Mouse (Mus musculus): ENCODE results near the gene Catsper1.
"Not testable (repeated sequence)": the region's sequence is repeated elsewhere in the genome, so short reads cannot be mapped to it uniquely, and the experiment has no call there.

Catsper1 gene

DNA sequence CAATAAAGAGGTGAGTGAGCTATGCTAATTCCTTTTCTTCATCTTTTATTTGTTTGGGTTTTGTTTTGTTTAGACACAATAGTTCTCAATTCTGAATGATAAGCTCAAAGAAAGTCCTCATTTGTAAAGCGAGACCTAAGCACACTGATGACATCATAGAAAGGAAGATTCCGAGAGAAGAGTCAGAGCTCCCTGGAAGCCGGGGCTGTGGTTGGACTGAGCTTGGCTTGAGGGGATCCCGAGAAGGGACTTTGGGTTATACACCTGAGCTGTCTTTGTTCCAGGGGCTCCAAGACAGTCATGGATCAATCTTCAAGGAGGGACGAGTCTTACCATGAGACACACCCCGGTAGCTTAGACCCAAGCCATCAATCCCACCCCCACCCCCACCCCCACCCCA lies at the start of gene Catsper1:
Gene Catsper1, plus strand, starts transcription at position 301 of the 400 bp plus-strand sequence.
- DNase-seq (ENCODE audit: low spot score) = no peak

DNA sequence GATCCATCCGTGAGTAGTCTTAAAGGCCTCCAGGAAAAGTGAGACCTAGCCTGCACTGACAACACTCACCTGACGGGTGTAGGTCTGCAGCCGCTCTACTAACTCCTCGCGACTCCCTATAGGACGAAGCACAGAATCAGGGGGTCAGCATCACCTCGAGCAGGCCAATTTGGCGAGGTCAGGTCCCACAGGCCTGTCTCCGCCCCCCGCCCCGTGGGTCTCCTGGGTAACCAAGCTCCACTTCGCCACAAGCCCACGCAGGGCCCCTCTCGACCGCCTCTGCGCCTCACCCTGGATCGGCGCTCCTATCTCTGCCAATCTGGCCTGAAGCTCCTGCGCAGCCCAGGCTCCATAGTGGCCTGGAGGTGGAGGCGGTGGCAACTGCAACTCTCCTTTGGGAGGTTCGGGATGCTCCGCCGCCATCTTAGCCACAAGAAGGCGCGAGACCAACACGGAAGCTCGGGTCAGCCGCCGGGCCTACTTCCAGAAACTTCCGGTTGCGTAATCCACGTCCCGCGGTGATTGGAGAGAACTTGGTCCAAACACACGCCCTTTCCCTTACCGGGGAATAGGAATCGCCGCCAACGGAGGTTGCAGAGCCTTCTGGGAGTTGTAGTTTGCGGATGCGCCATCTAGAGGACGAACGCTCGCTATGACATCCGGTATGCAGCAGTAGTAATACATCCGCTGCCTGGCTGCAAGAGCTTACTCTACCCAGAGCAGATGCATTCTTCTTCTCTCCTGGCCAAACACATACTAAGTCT lies 40.4 kb upstream of the Catsper1 start, which contains the start of gene Sf3b2:
Gene Sf3b2, minus strand, starts transcription at position 484 of the 764 bp plus-strand sequence.
- DNase-seq (ENCODE audit: low spot score) = peak; percentile 100

DNA sequence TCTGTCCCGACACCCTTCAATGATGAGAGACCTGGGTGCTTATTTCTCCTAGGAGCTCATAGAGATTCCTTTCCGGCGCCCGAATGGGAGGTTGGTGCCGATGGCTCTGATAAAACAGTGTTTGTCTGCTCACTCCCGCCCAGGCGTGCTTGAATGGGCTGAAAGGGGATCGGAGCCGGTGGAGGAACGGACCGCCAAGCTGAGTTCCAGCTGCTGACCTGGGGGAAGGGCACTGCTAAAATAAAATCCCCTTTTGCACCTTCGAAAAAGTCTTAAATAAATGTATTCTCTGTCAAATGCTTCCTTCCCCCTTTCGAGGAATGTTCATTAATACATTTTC lies 39.8 kb upstream of the Catsper1 start:
- no peak for DNase-seq (ENCODE audit: low spot score)

DNA sequence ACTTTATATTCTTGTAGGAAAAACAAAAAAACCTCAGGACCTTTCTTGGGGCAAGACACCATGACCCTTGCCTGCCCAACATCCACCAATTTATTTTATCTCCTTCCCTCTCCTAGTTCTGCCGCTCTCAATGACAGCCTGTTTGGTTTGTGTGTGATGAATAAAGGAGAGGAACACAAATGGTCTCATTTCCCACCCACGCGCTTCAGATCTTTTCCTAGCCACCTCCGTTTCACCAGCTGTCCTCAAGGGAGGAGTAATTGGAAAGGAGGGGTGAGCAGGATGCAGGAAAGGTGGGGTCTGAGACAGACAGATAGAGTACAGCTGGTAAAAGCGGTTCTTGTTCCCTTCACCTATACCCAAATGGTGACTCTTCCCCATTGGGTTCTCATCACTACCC lies 38.9 kb upstream of the Catsper1 start:
- DNase-seq (ENCODE audit: low spot score) = no peak

DNA sequence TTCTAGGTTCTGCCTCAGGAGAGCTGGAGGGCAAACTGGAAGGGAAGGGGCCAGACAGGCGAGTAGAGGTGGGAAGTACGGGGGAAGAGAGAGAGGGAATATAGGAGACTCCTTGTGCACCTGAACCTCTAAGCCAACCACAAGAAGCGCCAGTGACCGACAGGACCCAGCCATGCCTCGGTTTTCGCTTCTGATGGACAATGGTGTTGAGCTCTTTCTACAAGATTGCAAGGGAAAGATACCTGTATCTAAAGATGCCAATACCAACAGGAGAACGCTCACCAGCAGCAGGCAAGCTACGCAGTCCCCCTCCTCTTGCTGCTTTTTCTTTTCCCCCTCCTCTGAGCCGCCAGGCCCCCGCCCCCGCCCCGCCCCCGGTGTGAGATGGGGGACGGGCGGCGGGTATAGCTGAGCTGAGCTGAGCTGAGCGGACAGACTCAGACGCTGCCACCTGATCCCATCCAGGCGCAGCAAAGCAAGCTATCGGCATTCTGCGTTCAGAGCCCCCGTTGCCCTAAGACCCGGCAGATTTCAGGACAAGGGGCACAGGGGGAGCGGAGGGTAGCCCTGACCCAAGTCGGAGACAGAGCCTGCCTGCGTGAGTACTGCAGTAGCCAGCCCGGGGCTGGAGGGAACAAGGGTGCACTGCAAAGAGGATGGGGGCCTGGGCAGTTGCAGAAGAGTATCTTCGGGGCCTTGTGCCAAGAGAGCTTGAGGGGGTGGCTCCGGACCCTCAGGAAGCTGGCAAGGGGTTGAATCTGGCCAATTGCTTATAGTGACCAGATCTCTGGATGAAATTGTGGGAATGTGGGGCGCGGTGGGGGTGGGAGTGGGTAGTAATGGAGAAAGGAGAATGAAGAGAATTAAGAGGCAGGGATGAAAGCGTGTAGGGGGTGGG lies 37.4 kb upstream of the Catsper1 start, which contains the start of gene Gal3st3:
Gene Gal3st3, plus strand, starts transcription at position 429 of the 898 bp plus-strand sequence.
- peak; percentile 66 for DNase-seq (ENCODE audit: low spot score)

DNA sequence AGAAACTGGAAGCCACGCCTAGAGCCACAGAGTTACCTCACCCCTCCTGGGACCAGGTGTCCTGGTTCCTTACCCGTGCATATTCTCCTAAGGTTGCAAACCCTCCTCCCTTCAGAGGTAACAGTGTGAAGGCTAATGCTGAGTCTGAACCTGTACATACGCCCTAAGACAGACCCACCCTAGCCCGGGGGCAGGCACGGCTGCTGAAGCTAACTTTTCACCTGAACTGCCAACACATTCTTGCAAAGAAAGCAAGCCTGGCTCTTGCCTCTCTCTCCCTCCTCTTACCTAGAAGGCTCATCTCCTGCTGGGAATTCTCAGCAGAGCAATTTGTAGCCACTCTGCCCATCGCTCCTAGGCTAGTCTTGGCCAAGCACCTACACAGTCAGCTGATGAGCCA lies 35.0 kb upstream of the Catsper1 start:
- no peak for DNase-seq (ENCODE audit: low spot score)

DNA sequence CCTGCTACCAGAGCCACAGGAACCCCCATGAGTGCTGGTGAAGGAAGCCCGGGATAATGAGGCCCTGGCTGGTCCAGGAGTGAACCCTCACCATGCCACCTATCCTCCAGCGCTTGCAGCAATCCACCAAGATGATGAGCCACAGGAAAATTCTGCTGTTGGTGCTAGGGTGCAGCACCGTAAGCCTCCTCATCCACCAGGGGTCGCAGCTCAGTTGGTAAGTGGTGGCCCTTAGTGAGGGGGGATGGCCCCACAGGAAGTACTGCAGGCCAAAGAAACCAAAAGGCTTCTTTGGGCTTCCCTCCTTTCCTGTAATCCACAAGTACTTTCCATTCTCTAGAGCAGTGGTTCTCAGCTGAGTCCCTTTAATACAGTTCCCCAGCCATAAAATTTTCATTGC lies 33.1 kb upstream of the Catsper1 start:
- DNase-seq (ENCODE audit: low spot score) = peak; percentile 81

DNA sequence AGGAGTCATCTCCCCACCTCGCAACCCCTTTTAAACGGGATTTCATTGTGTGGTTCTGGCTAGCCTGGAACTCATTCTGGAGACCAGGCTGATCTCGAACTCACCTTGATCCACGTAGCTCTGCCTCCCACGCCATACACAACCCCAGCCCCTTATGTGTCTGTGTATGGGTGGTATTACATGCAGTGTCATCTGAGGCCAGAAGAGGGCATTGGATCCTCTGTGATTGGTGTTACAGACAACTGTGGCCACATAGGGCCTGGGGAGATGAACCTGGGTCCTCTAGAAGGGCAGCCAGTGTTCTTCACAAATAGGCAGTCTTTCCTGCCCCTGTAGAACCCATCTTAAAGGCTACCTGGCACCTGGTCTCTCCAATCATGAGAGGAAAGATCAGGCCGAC lies 29.3 kb upstream of the Catsper1 start:
- peak; percentile 27 for DNase-seq (ENCODE audit: low spot score)

DNA sequence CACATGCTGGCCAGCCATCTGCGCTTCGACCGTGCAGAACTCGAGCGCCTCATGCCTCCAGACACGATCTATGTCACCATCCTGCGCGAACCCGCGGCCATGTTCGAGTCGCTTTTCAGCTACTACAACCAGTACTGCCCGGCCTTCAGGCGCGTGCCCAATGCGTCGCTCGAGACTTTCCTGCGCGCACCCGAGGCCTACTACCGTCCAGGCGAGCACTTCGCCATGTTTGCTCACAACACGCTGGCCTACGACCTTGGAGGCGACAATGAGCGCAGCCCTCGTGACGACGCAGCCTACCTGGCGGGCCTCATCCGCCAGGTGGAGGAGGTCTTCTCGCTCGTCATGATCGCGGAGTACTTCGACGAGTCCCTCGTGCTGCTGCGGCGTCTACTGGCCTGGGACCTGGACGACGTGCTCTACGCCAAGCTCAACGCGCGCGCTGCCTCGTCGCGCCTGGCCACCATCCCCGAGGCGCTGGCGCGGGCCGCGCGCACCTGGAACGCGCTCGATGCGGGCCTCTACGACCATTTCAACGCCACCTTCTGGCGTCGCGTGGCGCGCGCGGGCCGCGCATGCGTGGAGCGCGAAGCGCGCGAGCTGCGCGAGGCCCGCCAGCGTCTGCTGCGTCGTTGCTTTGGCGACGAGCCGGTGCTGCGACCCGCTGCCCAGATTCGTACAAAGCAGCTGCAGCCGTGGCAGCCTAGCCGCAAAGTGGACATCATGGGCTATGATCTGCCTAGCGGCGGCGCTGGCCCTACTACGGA lies 28.4 kb upstream of the Catsper1 start:
- DNase-seq (ENCODE audit: low spot score) = peak; percentile 39

DNA sequence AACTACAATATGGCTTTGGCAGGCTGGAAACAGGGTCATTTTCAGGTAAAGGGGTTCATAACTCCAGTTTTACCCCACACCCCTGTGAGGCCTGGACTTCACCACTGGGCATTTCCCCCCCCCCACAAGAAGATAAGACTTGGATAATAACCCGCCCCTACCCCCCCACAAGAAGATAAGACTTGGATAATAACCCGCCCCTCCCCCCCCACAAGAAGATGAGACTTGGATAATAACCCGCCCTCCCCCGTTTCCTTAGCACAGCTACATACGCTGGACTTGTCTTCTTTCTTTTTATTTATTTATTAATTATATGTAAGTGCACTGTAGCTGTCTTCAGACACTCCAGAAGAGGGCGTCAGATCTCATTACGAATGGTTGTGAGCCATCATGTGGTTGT lies 26.5 kb upstream of the Catsper1 start:
- DNase-seq (ENCODE audit: low spot score) = no peak

DNA sequence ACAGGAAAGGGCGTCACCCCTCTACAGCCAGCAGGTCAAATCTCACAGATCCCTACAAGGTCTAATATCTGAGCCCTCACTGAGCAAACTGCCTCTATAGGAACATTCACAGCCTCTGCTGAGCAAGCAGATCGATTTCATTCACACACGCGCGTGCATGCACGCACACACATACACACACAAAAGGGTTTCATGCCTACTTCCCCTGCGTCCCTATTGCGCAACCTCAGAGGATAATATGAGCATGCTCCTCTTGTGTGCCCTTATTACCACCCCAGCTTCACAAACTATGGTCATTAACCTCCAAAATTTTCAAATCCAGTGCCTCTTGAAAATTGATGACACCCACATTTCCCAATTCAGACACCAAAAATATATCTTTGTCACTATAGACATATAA lies 22.4 kb upstream of the Catsper1 start:
- DNase-seq (ENCODE audit: low spot score) = no peak

DNA sequence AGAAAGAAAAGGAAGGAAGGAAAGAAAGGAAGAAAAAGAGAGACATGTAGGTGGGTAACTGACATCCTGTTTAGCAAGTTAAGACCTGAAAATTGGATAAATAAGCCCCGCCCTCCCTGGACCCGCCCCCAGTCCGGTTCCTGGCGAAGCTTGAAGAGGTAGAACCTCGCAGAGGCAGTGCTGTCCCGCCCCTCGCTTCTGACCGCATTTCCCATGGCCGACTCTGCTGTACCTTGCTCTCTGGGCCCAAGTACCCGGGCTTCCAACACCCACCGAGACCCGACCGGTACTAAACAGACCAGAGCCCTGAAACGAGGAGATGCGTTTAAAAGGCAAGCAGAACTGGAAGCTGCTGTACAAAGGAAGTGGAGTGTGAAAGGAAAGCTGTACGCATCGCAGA lies 11.7 kb upstream of the Catsper1 start:
- DNase-seq (ENCODE audit: low spot score) = no peak

DNA sequence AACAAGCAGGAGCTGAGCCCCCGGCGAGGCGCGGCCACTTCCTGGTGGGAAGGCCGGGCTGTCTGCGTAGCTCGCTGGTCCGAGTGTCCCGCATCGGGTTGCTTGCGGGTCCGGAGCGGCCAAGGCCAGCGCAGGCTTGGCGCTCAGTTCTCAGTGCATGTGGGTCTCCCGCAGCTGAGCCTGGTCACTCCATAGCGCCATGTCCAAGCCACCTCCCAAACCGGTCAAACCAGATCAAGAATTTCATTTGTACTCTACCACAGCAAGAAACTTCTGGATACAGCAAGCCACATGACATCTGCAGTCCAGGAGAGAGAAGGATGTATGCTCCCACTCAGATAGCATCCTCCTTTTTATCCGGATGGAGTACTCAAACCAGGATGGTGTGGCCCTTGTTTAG lies 7.6 kb upstream of the Catsper1 start:
- DNase-seq (ENCODE audit: low spot score) = no peak

DNA sequence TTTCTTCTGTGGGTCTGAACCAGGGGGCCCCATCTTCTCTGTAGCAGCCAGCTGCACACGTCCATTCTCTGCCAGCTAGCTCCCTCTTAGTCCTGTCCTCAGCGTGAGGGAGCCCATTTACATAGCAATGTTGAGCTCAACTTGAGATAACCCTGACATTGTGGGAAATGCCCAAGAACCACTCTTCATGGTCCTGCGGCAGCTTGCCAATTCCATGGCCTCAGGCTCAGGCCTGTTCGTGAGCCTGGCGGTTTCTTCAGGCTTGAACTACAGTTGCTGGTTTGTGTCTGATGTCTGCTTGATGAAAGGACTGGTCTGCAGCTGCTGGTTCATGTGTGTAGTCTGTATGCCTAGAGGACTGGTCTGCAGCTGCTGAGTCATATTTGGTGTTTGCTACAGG lies 800 bp upstream of the Catsper1 start:
- no peak for DNase-seq (ENCODE audit: low spot score)

DNA sequence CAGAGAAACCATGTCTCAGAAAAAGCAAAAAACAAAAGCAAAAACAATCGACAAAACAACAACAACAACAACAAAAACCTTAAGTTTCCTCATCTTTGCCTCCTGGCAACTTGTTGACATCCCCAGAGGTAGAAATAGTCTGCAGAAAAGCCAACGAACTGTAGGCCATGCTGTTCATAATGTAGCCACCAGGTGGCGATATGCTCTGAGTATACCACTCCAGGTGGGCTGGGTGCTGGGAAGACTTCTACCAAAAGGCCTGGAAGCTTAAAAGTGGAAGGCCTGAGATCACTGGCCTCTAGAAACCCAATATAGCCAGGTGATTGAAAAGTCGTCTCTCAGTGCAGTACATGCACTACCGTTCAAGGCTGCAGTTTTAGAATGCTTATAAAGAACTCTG lies 2.4 kb downstream of the Catsper1 start:
- peak; percentile 88 for DNase-seq (ENCODE audit: low spot score)

DNA sequence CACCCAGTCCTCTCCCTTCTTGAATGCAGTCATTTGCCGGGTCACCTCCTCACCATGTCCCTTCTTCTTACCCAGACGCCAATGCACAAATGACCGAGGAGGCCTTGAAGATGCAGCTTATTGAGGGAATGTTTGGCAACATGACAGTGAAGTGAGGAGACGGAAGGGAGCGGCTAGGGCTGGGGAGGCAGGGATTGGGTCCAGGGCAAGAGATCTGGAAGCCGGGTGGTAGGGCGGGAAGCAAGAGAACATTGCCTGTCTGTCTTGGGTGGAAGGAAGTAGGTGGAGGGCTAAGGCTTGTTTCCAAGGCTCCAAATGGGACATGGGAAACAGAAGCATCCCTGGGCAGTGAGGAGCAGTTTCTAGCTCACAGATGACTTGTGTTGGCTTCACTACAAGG lies 5.8 kb downstream of the Catsper1 start:
- DNase-seq (ENCODE audit: low spot score) = no peak

DNA sequence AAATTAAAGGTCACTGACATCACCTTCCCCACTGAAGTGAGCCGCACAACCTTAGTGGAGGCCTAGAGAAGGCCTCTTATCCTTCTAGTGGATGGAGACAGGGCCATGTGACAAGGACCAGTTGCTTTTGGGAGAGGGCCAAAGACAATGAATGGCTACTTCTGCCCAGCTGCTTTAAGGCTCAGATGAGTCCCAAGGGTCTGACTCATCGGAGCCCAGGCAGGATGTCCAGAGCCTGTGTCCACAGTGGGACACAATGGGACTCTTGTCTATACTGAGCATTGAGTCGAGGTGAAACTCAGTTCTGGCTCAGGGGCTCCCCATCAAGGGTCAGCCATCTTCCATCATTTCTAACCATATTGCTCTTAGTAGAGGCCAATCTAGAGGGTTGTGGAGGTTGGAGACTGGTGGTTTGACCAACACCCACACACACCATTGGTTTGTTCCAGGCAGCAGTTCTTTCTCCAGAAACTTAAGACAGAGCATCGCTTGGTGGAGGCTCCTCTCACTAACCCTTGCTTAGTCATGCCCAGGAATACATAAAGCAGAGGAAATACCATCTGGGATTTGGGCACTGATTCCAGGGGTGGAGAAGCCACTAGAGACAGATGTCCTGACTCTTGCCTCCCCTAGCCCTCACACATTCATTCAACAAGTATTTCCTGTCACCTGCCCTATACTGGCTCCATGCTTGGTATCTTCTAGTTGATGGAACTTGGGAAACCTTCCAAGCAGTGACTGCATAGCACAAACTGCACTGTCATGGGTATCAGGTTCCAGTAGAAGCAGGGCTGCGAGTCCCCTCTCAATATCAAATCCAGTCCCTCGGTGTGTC lies 10.0 kb downstream of the Catsper1 start:
- DNase-seq (ENCODE audit: low spot score) = no peak

DNA sequence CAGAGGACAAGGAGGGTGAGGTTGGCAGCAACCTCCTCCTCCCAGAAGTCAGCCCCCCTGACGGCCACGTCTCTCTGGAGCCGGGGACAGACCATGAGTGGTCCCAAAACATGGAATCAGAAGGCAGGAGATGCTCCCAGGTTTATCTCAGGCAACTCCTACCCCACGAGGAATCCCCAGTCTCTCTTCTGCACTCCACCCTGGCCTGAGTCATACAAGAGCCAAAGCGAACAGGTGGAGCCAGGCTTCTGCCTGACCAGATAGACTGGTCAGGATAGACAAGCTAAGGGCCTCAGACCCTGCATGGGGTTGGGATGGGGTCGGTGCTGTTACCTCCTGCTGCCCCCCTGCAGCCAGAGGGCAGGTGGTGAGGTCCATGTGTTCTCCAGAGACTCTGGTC lies 12.5 kb downstream of the Catsper1 start:
- no peak for DNase-seq (ENCODE audit: low spot score)

DNA sequence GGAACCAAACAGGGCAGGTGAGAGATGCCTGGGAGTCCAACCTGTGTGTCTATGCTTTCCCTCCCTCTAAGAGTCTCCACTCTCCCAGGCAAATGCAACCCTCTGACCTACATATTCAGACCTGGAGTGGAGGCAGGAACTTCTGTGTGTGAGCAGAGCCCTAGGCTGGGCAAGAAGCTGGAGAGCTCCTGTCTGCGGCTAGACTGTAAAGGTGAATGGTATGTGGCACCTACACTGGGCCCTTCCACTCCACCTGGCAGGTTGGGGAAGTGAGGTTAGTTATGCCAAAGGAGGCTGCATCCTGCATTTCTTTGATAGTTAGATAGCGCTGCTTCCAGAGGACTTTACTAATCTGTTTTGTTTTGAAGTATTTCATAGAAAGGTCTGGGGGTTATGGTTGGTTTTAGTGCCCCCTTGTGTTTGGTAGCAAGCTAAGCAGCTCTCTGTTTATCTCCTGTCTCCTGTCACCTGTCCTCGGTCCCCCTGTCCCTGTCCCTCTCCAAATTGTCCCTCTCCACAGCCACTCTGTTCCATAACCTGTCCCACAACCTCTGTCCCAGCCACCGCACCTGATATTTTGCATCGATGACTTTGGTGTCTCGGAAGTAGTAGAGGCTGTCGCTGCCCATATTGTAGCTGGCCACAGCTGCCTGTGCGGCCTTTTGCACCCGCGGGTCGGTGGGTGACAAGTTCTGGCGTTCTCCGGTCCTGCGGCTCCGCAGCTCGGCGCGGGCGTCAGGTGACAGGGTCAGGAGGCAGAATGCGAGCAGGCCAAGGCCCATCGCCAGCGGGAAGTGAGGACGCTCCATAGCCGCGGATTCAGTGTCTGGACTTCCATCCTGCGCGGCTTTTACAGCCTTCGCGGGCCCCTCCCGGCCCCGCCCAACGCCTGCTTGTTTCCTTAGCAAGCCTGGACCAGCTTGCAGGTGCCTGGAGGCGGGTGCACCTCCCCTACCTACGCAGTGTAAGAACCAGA lies 13.3 kb downstream of the Catsper1 start:
- DNase-seq (ENCODE audit: low spot score) = peak; percentile 44

DNA sequence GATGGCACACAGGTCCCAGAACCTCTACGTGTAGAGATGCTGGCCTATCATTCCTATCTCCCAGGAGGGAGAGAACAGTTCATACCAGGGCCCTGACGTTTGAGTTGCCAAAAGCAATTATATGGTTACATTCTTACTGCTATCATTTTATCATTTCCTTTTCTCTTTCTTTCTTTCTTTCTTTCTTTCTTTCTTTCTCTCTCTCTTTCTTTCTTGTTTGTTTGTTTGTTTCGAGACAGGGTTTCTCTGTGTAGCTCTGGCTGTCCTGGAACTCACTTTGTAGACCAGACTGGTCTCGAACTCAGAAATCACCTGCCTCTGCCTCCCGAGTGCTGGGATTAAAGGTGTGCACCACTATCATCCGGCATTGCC lies 13.9 kb downstream of the Catsper1 start, which contains the start of gene Cst6:
Gene Cst6, minus strand, starts transcription at position 73 of the 372 bp plus-strand sequence.
- DNase-seq (ENCODE audit: low spot score) = not testable (repeated sequence)
